Mouse (Mus musculus) G1E (cell line): ENCODE data around the gene Rwdd2a. TPM values are rescaled to one million over a fixed set of nuclear protein-coding genes. Genes with fewer than 3 reads are reported as not detected.

Experiments used
- ATAC-seq: 2 replicates; pipeline ENCODE4 v1.8.0; 2016; ENCODE audit warnings: mild to moderate bottlenecking; ENCODE audit not compliant: insufficient number of reproducible peaks, poor library complexity, low FRiP score, severe bottlenecking; ENCODE audit errors: extremely low read depth
- DNase-seq: peaks from one replicate; pipeline ENCODE4 v3.0.0; 2012; ENCODE audit warnings: low spot score
- H3K27me3 ChIP-seq: 2 replicates; pipeline ENCODE4 v1.6.1; 2012; ENCODE audit warnings: mild to moderate bottlenecking, low read length, inconsistent platforms; ENCODE audit not compliant: insufficient read depth
- H3K36me3 ChIP-seq: replicated peaks from 2 replicates; pipeline ENCODE3; 2012; ENCODE audit warnings: mild to moderate bottlenecking, inconsistent platforms
- H3K4me1 ChIP-seq: 2 replicates; pipeline ENCODE4 v1.6.1; 2012; ENCODE audit warnings: low read depth, low read length, inconsistent platforms, mixed read lengths; ENCODE audit not compliant: insufficient read depth
- H3K4me3 ChIP-seq: 2 replicates; pipeline ENCODE4 v1.5.1; 2012; ENCODE audit warnings: low read depth, mild to moderate bottlenecking, inconsistent platforms, low read length, moderate library complexity, mixed read lengths
- H3K9me3 ChIP-seq: replicated peaks from 2 replicates; pipeline ENCODE4 v1.6.1; 2012; ENCODE audit warnings: inconsistent platforms
- CTCF ChIP-seq: IDR thresholded peaks from 2 replicates; pipeline ENCODE4 v1.5.1; 2012; ENCODE audit warnings: low read depth, low read length, inconsistent platforms, mixed read lengths
- GATA1 ChIP-seq: IDR thresholded peaks from 2 replicates; pipeline ENCODE4 v1.6.1; 2012; ENCODE audit warnings: borderline replicate concordance, low read length, inconsistent platforms, mixed read lengths
- GATA2 ChIP-seq: IDR thresholded peaks from 2 replicates; pipeline ENCODE4 v1.6.1; 2012; ENCODE audit warnings: low read depth, low read length, inconsistent platforms, borderline replicate concordance
- POLR2AphosphoS5 ChIP-seq: IDR thresholded peaks from 2 replicates; pipeline ENCODE4 v1.6.1; 2012; ENCODE audit warnings: low read depth, low read length, inconsistent platforms; ENCODE audit not compliant: insufficient replicate concordance
- TAL1 ChIP-seq: conservative IDR thresholded peaks from 2 replicates; pipeline ENCODE4 v1.6.1; 2012; ENCODE audit warnings: low read depth, low read length, inconsistent platforms, mixed read lengths
- polyA plus RNA-seq: library from polyadenylated mRNA; stranded (reverse); fragments of >175 nt; gene quantifications from 2 replicates; pipeline ENCODE4 v1.2.3, GENCODE M21; 2012
- total RNA-seq, 2 experiments: library from RNA; stranded (forward) in 1 of 2; stranded (reverse) in 1 of 2; fragments of 200-1000 nt in 1 of 2; fragments of >200 nt in 1 of 2; fragmentation: Nextera tagmentation in 1 of 2; gene quantifications; 2 replicates each; pipeline ENCODE4 v1.2.3; 2014 to 2017

The Rwdd2a gene
- total and polyA plus RNA-seq, 3 experiments, result 0.22 to 3.8 (median 2.2) TPM

DNA sequence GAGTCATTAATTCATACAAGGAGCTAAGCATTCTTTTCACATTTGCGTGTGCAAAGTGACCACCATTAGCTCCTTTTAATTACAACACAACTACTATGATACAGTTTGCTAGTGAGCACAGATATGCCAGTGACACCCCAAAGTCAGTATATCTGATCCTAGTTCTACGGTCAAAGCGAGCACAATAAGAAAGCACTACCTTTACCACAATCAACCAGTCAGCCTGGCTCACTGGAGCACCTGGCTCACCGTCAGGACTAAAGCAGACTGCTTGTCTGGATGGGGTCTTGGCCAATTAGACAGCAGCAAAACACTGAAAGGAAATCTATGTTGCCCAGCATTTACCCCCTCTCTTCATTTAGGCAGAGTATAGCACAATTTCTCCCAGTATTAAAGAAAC, 40.3 kb downstream of the Rwdd2a start:
- Histone ChIP-seq H3K4me3 (no peak overlapping the region), H3K9me3 (no peaks in the 10 kb centered on the region), H3K4me1 (no peaks in the 10 kb centered on the region), H3K27me3 (no peaks in the 10 kb centered on the region), H3K36me3 (no peaks in the 10 kb centered on the region)
- TF ChIP-seq GATA2, result no peak
- no peak for TF ChIP-seq CTCF
- no peak for TF ChIP-seq POLR2AphosphoS5
- no peak for TF ChIP-seq GATA1
- TF ChIP-seq TAL1, result no peak
- no peak for DNase-seq
- no peak for ATAC-seq

DNA sequence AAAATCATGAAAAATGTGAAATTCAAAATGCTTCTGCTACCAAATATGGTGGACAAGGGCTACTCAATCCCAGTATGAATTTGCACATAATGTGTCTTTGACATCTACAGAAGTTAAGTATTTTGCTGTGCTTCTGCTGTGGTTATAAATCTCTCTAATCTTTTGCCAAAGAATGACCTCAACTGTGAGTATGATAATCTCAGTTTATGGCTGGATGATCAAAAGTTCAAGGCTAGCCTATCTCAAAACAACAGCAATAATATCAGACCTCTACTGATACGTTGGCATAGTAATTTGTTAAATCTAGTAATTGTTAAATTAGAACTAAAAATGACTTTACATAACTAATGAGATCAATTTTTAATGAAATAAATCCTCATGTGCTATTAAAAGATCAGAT, 44.0 kb downstream of the Rwdd2a start:
- no peak for TF ChIP-seq CTCF
- no peak for TF ChIP-seq GATA1
- no peak for TF ChIP-seq GATA2
- TF ChIP-seq TAL1, result no peak
- TF ChIP-seq POLR2AphosphoS5, result no peak
- ATAC-seq (no peak), DNase-seq (no peak)
- no peak overlapping the region for H3K4me3 ChIP-seq
- no peaks in the 10 kb centered on the region for H3K9me3 ChIP-seq
- H3K4me1 ChIP-seq, result no peaks in the 10 kb centered on the region
- no peaks in the 10 kb centered on the region for H3K27me3 ChIP-seq
- peaks cover 2% of the 10 kb centered on the region for H3K36me3 ChIP-seq

DNA sequence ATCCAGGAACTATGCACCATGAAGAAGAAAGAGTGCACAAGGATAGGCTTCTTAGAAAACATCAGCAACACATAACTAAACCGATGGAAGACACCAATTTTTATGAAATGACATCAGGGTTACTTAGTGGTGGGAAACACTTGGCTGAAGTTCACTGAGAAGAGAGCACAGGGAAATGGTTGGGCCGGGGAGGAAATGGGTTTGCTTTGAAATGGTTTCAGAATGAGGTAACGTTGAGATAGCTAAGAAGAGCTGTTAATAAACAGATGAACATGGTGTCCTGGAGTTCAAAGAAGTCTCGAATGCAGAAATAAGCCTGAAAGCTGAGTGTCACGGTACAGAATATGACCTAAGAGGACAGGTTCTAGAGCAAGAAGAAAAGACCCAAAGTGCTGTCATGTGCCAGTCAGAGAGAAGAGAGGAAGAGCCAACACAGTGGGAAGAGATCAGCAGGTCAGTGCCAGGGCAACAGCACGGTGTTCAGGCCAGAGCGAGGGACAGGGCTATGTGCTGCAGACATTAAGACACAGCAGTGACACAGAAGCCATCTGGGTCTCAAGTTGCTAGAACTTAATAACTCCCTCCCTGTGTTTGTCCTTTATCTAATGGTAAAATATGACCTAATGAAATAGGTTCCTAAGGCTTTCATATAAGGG, 46.2 kb downstream of the Rwdd2a start:
- Histone ChIP-seq H3K4me1 (no peaks in the 10 kb centered on the region), H3K9me3 (no peaks in the 10 kb centered on the region), H3K36me3 (peaks cover 2% of the 10 kb centered on the region), H3K27me3 (no peaks in the 10 kb centered on the region), H3K4me3 (no peak overlapping the region)
- no peak for TF ChIP-seq GATA1
- no peak for TF ChIP-seq TAL1
- no peak for TF ChIP-seq CTCF
- DNase-seq (no peak), ATAC-seq (no peak)

DNA sequence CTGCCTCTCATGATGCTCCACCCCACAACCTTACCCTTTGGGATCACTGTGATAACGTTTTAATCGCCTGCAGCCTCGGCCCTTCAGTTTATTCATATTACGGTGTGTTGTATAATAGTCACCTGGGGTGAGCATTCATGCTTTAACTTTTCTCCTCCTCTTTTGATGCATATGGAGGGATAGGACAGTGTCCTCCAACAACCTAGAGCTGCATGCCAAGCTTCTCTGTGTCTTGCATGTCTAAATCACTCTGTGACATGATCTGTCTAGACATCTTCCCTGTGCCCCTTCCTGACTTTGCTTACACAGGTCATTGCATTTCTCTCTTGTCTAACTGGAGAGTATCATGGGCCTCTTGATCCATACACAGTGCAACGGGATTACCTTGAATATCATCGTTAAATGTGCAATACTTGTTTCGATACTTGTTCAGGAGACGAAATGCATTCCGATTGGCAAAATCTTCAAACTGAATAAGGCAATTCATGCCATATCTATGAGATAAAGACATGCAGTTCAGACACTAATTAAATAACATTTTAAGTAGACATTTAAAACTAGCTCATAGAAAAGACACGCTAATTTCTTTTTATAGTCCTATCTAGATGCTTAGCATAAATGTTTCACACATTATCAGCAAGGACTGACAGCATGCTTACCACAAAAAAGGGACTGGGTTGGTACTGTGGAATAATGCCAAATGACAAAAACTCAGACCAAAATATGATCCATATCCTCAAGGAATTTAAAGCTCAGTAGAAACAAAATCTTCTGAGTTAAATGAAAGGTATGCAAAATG, 47.7 kb downstream of the Rwdd2a start:
- H3K4me3 ChIP-seq, result no peak overlapping the region
- DNase-seq, result no peak
- H3K27me3 ChIP-seq, result no peaks in the 10 kb centered on the region
- H3K4me1 ChIP-seq, result no peaks in the 10 kb centered on the region
- H3K36me3 ChIP-seq, result peaks cover 2% of the 10 kb centered on the region
- ATAC-seq, result no peak
- no peaks in the 10 kb centered on the region for H3K9me3 ChIP-seq
- no peak for TF ChIP-seq TAL1
- TF ChIP-seq GATA1, result no peak
- TF ChIP-seq CTCF, result no peak
- no peak for TF ChIP-seq POLR2AphosphoS5
- no peak for TF ChIP-seq GATA2

DNA sequence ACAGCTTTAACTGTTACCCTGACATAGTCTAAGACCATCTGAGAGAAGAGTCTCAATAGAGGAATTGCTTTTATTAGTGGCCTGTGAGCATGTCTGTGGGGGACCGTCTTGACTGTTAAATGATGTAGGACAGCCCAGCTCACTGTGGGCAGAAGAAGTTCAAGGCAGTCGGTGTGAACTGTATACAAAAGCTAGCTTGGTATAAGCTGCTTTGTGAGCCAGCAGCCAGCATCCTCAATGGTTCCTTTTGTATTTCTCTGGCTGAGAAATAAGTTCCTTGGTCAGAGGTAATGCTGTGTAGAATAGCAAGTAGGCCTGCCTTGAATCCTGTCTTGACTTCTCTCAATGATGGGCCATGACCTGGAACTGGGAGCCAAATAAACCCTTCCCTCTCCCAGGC, 50.3 kb downstream of the Rwdd2a start:
- no peak overlapping the region for H3K4me3 ChIP-seq
- TF ChIP-seq POLR2AphosphoS5 (no peak), CTCF (no peak), GATA2 (no peak), GATA1 (no peak), TAL1 (no peak)
- H3K4me1 ChIP-seq, result no peaks in the 10 kb centered on the region
- no peak for ATAC-seq
- H3K9me3 ChIP-seq, result no peaks in the 10 kb centered on the region
- no peaks in the 10 kb centered on the region for H3K27me3 ChIP-seq
- no peak for DNase-seq
- peaks cover 2% of the 10 kb centered on the region for H3K36me3 ChIP-seq

DNA sequence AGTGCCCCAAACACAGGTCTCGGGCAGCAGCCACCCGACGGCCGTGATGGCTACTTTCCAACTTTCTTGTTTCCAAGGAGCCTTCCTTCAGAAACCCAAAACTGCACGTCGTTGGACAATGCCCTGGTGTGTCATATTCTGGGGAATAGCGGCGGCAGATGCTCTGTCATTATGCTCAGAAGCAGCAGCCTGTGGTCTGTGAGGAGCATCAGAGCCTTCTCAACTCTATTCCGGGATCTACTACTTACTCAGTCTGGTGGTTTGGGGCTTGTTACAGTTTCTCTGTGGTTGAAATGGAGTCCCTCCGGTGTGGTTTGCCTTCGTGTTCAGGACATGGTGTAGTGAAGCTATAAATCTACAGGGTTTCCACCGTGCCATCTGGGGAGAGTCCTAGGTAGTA, 52.2 kb downstream of the Rwdd2a start:
- Histone ChIP-seq H3K36me3 (no peaks in the 10 kb centered on the region), H3K4me1 (no peaks in the 10 kb centered on the region), H3K4me3 (no peak overlapping the region), H3K27me3 (no peaks in the 10 kb centered on the region), H3K9me3 (no peaks in the 10 kb centered on the region)
- TF ChIP-seq GATA2 (no peak), TAL1 (no peak), GATA1 (no peak), POLR2AphosphoS5 (no peak), CTCF (no peak)
- no peak for DNase-seq
- no peak for ATAC-seq

Other genes starting within 250 kb of the Rwdd2a start
- gene Ube2cbp, start 107.0 kb upstream of the Rwdd2a start, total RNA-seq (2014; fragmentation: Nextera tagmentation), result 2.3 and 3.1 TPM in 2 replicates
- 4.2 and 6.3 TPM in 2 replicates for gene Ube2cbp, start 107.0 kb upstream of the Rwdd2a start, total RNA-seq (2017)
- gene Ube2cbp, start 107.0 kb upstream of the Rwdd2a start, polyA plus RNA-seq, result 2.0 and 2.2 TPM in 2 replicates
- 46.9 and 56.7 TPM in 2 replicates for gene Dop1a, start 104.8 kb upstream of the Rwdd2a start, total RNA-seq (2014; fragmentation: Nextera tagmentation)
- 29.7 and 33.3 TPM in 2 replicates for gene Dop1a, start 104.8 kb upstream of the Rwdd2a start, total RNA-seq (2017)
- 1.6 and 3.4 TPM in 2 replicates for gene Dop1a, start 104.8 kb upstream of the Rwdd2a start, polyA plus RNA-seq
- 12.5 and 13.2 TPM in 2 replicates for gene Pgm3, start 149 bp upstream of the Rwdd2a start, total RNA-seq (2014; fragmentation: Nextera tagmentation)
- gene Pgm3, start 149 bp upstream of the Rwdd2a start, total RNA-seq (2017), result 16.2 and 17.1 TPM in 2 replicates
- 1.7 and 2.7 TPM in 2 replicates for gene Pgm3, start 149 bp upstream of the Rwdd2a start, polyA plus RNA-seq
- 3.1 and 8.5 TPM in 2 replicates for gene Me1, start 124.0 kb downstream of the Rwdd2a start, total RNA-seq (2014; fragmentation: Nextera tagmentation)
- 2.1 and 2.7 TPM in 2 replicates for gene Me1, start 124.0 kb downstream of the Rwdd2a start, total RNA-seq (2017)
- gene Me1, start 124.0 kb downstream of the Rwdd2a start, polyA plus RNA-seq, result 1.6 and 1.7 TPM in 2 replicates
- gene Prss35, start 171.7 kb downstream of the Rwdd2a start, total RNA-seq (2014; fragmentation: Nextera tagmentation), result not detected in 2 replicates
- gene Prss35, start 171.7 kb downstream of the Rwdd2a start, total RNA-seq (2017), result 0.06 and 0.16 TPM in 2 replicates
- gene Prss35, start 171.7 kb downstream of the Rwdd2a start, polyA plus RNA-seq, result not detected in 2 replicates